Mouse (Mus musculus) kidney, adult 18-20 months (tissue): ENCODE measurements around the gene Sgk2.

Experiments used
- DNase-seq: peaks from one replicate; pipeline ENCODE4 v3.0.0; 2021

Gene Sgk2

DNA sequence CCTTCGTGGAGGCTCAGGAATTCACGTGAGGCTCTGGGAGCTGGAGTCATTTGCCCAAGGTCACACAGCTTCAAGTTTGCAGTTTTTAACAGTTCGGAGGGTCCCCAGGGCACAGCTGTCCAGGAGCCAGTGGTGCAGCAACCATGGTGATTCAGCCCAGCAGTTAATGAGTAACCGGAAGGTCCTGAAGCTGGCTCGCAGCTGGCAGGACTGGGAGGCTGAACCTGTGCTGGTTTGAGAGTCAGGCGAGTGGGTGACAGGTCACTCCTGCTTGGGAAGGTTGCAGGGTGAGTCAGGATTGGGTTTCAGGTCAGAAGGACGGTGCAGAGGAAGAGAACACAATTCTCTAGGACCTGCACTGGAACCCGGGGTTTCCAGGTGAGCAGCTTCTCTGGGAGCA is at the start of gene Sgk2:
Gene Sgk2, plus strand, starts transcription at position 113 of the 400 bp plus-strand sequence.
- peak; percentile 85 for DNase-seq

DNA sequence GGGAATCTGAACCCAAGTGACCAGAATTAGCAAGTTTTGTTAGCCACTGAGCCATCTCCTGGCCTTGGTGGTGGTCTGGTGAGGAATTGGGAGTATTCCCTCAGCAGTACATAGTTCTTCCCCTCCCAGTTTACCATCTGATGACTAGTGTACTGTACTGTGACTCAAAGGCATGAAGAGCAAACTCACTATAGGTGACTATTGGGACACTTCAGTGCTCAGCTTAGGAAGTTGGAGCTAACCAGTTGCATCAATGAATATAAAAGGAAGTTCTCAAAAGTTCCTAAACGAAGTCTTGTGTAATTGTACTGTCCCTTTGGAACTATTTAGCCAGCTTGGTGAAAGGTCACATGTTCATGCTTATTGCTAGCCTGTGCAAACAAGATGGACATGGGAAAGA is 47.6 kb upstream of the Sgk2 start:
- DNase-seq, result no peak

DNA sequence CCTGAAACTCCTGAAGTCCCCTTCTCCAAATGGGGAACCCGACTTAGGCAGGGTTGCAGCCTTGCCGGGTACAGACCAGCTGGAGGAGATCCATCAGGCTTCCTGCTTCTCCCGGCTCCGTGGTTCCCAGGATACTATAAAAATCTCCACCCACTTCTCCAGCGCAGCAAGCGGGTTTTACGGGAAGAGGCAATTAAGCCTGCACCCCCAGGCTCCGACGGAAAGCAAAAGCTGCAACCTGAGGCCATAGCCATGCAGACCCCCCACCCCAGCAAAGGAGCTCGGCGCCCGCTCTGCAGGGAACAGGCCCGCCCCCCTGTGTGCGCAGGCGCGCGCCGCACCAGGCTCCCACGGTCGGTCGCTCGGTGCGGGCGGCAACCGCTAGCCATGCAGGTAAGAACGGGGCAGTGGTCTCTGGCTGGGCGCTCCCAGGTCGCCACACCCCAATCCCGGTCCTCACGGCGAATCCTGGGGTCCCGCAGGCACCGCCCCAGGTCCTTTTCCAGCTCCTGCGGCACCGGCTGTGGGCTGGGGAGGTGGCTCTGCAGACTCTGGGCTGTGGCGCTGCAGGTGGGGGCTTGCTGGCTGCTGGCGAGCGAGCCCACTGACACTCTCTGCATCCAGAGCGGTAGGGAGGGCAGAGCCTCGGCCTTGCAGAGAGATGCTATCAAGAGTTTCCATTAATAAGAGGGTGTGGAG is 43.8 kb upstream of the Sgk2 start, which contains the start of gene L3mbtl1:
Gene L3mbtl1, plus strand, starts transcription at position 325 of the 699 bp plus-strand sequence.
- DNase-seq, result peak; percentile 42

DNA sequence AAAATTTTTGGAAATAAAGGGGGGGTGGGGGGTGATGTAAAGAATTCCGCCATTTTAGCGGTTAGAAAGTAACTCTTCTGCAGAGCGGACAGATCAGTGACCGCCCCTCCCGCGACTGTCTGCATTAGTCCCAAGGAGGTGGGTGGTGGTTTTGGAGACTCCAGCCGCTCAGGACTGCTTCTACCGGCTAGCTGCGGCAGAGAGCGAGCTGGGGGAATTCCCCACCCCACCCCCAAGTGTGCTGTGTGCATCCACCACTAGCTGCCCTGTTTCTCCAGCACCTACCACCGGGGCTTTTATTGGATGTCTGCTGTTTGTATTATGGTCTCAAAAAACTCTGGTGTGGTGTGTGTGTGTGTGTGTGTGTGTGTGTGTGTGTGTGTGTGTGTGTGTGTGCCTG is 43.2 kb upstream of the Sgk2 start:
- no peak for DNase-seq

- DNase-seq, result no peak
Observed at GRCm38 (mm10) chr2:162946964-162947363, 40.2 kb upstream of the Sgk2 start.

DNA sequence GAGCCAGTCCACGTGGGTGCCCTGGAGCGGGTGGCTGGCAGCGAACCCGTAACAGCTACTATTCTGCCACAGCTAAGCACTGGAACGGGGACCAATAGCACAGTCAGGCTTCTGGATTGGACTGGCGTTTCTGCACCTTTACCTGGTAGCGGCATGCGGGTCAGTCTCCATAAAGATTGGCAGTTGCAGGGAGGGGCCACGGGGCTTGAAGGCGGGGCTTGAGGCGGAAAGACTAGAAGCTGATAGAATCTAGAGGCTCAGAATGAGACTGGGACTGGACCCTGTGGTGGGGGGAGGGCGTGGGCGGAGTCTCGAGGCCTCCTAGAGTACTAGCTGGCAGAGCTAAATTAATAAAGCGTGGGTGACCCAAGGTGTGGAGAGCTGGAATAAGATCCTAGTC is 39.4 kb upstream of the Sgk2 start:
- DNase-seq, result peak; percentile 54

DNA sequence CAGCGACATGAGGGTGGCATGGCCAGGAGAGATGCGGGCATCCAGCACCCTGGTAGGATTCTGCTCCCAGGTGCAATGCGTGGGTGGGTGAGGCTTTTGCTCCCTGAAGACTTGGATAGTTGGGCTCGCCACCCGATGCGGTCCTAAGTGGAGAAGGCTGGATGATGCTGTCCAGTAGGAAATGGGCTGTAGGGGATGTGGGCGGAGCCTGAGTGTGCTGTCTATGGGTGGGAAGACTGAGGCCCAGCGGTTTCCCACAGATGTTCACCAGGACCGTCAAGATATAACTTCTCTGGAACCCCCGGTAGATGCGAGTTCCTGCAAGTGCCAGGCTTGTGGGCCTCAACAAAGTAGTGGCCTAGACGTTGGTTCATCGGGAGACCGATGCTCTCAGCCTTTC is 38.9 kb upstream of the Sgk2 start:
- no peak for DNase-seq

DNA sequence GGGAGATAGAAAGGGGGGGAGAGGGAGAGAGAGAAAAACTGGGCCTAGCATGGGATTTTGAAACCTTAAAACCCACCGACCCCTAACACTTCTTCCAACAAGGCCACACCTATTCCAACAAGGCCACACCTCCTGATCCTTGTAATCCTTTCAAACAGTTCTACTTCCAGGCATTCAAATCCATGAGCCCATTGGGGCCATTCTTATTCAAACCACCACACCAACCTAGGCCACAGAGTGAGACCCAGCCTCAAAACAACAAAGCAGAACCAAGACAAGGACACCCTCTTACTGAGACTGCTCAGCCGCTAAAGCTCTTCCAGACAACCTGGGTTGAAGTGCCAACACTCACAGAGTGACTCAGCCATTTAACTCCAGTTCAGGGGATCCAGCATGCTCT is 36.4 kb upstream of the Sgk2 start:
- DNase-seq, result no peak

GRCm38 (mm10) chr2:162956843-162957242 is 30.3 kb upstream of the Sgk2 start:
- no peak for DNase-seq

- no peak for DNase-seq
Observed at GRCm38 (mm10) chr2:162961321-162961720, 25.8 kb upstream of the Sgk2 start.

DNA sequence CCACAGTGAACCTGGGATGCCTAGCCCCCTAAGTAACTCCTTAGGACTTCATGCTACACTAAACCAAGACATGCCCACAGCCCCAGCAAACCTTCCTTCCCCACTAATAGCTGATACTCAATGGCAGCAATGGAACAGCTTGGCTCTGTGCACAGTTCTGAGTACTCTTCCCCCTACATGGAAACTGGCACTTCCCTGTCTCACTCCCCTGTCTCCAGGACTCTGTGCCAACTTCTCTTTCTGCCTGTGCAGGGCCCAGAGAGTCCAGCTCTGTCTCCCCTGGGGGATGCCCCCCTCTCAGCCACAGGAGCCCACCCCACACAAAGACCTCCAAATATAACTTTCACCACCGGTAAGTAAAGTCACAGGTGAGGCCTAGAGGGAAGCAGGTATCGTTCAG is 20.4 kb upstream of the Sgk2 start:
- no peak for DNase-seq

- peak; percentile 69 for DNase-seq
Observed at GRCm38 (mm10) chr2:162968357-162968756, 18.8 kb upstream of the Sgk2 start.

GRCm38 (mm10) chr2:162969101-162969500 is 18.0 kb upstream of the Sgk2 start:
- DNase-seq, result no peak

DNA sequence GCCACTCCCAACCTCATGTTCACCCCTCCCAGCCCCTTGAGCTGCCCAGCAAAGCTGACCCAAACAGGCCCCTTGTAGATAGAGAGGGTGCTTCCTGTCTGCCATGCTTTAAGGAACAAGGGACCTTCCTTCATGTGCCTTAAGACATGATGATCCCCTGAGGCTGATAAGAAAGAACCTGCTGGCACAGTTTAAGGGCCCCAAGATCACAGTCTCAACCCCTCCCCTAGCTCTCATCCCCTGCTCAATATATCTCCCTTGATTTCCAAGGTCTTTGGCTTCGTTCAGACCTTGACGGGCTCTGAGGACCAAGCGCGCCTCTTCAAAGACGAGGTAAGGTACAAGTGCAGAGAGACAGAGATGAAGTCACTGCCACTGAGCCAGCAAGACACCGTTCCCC is 16.2 kb upstream of the Sgk2 start:
- no peak for DNase-seq

GRCm38 (mm10) chr2:162972752-162973151 is 14.4 kb upstream of the Sgk2 start:
- DNase-seq, result no peak

- no peak for DNase-seq
Observed at GRCm38 (mm10) chr2:162973206-162973605, 13.9 kb upstream of the Sgk2 start.

- no peak for DNase-seq
Observed at GRCm38 (mm10) chr2:162973637-162974036, 13.5 kb upstream of the Sgk2 start.

- DNase-seq, result no peak
Observed at GRCm38 (mm10) chr2:162975157-162975775, 11.9 kb upstream of the Sgk2 start.

GRCm38 (mm10) chr2:162976001-162976400 is 11.1 kb upstream of the Sgk2 start:
- DNase-seq, result peak; percentile 58

DNA sequence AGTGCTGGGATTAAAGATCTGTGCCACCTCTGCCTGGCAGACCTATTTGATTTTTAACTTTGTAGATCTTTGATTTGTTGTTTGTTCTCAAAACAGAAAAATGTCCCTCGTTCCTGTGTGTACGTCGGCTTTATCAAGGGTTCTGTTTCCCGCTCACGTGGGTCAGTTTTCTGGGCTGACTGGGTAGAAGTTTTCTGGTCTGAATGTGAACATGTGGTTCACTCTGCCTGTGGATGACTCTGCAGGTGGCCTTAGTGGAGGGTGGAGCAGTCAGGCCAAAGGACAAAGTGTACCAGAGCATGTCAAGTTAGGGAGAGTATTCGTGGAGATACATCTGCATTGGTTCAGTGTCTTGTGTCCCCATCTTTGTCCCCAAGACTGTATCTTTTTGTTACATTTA is 2.7 kb upstream of the Sgk2 start:
- peak; percentile 72 for DNase-seq

- DNase-seq, result peak; percentile 89
Observed at GRCm38 (mm10) chr2:162985923-162986322, 1.2 kb upstream of the Sgk2 start.

DNA sequence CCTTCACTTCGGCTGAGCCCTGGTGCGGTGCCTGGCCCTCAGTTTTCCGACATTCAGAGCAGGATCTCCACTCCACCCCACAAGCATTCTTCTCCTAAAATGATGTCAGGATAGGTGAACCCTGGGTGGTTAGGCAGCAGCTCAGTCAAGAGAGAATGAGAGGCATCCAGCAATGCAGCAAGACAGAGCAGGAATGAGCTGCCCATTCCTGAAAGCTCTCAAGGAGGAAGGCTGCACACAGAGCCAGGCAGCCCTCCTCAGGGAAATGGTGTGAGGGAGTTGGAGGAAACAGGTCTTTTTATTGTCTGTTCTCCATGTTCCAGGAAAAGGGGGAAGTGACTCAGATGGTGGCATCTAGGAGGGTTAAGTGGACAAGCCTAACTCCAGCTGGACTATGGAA is 366 bp upstream of the Sgk2 start:
- DNase-seq, result no peak

GRCm38 (mm10) chr2:162988235-162988634 is 1.1 kb downstream of the Sgk2 start:
- DNase-seq, result no peak

GRCm38 (mm10) chr2:162991394-162992083 is 4.4 kb downstream of the Sgk2 start:
- no peak for DNase-seq
